Mouse (Mus musculus) stomach, embryonic 16.5 days (tissue): ENCODE results near the gene Rrp8. TPM values are rescaled to one million over a fixed set of nuclear protein-coding genes. Genes with fewer than 3 reads are reported as not detected.

Experiments
- ATAC-seq: fragments of 200-750 bp; cut with Nextera tagmentation; 2 replicates; pipeline ENCODE4 v1.8.0; 2017; ENCODE audit warnings: moderate number of reproducible peaks, moderate TSS enrichment; ENCODE audit not compliant: insufficient read depth, low FRiP score
- H3K27ac ChIP-seq: fragments of 300-500 bp; sonication (generic); 2 replicates; pipeline ENCODE4 v1.5.1; 2014; ENCODE audit warnings: low read length
- H3K27me3 ChIP-seq: fragments of 300-500 bp; sonication (generic); 2 replicates; pipeline ENCODE4 v1.6.1; 2014; ENCODE audit warnings: low read length, control low read depth, mixed read lengths; ENCODE audit not compliant: control insufficient read depth, insufficient read depth
- H3K36me3 ChIP-seq: fragments of 300-500 bp; sonication (generic); 2 replicates; pipeline ENCODE4 v1.6.1; 2014; ENCODE audit warnings: low read length; ENCODE audit not compliant: control insufficient read depth, insufficient read depth
- H3K4me1 ChIP-seq: fragments of 300-500 bp; sonication (generic); 2 replicates; pipeline ENCODE4 v1.6.1; 2014; ENCODE audit warnings: low read length, control low read depth, mixed read lengths; ENCODE audit not compliant: control insufficient read depth, insufficient read depth
- H3K4me2 ChIP-seq: fragments of 300-500 bp; sonication (generic); 2 replicates; pipeline ENCODE4 v1.6.1; 2014; ENCODE audit warnings: low read depth, low read length, mixed read lengths
- H3K4me3 ChIP-seq: fragments of 300-500 bp; sonication (generic); replicated peaks from 2 replicates; pipeline ENCODE4 v1.5.1; 2014; ENCODE audit warnings: mild to moderate bottlenecking, low read length
- H3K9ac ChIP-seq: fragments of 300-500 bp; sonication (generic); 2 replicates; pipeline ENCODE4 v1.6.1; 2014; ENCODE audit warnings: low read length
- H3K9me3 ChIP-seq: fragments of 300-500 bp; sonication (generic); replicated peaks from 2 replicates; pipeline ENCODE4 v1.6.1; 2016; ENCODE audit warnings: low read length, control low read depth; ENCODE audit not compliant: control insufficient read depth
- WGBS: fragments of 180-500 bp; shearing (Covaris S2); extraction: QIAGEN DNeasy Blood & Tissue Kit; methylation state at CpG from one replicate; pipeline ENCODE4 v1.1.7; 2014; 5-methylcytosine and 5-hydroxymethylcytosine counted together
- polyA plus RNA-seq: library from polyadenylated mRNA; unstranded; fragments of >200 nt; fragmentation: Nextera tagmentation; extraction: Ambion mirVana; gene quantifications from 2 replicates; pipeline ENCODE4 v1.2.1, GENCODE M21; 2015

The Rrp8 gene
- 33.4 and 35.7 TPM in 2 replicates for polyA plus RNA-seq

GRCm38 (mm10) chr7:105736911-105737521 is at the start of gene Rrp8:
Gene Rrp8 (minus strand): TSS chr7:105737385.
- H3K9me3 ChIP-seq: no peaks in the 10 kb centered on the region
- H3K27ac ChIP-seq: peak within 1 kb of the TSS; percentile 97
- H3K4me3 ChIP-seq: peak within 1 kb of the TSS; percentile 93
- H3K4me1 ChIP-seq: peaks cover 24% of the 10 kb centered on the region
- peaks cover 33% of the 10 kb centered on the region for H3K36me3 ChIP-seq
- ATAC-seq: peak; percentile 0; the same call in 1 of the 2 replicates
- no peaks in the 10 kb centered on the region for H3K27me3 ChIP-seq
- peak within 1 kb of the TSS; percentile 73 for H3K4me2 ChIP-seq
- peak within 1 kb of the TSS; percentile 95 for H3K9ac ChIP-seq
- under 1% methylated on average over 30 of the region's 30 CpGs for WGBS

- Histone ChIP-seq H3K4me1 (peaks cover 23% of the 10 kb centered on the region), H3K4me2 (peak overlapping the region; percentile 70), H3K9ac (peak overlapping the region; percentile 91), H3K27me3 (peaks cover 4% of the 10 kb centered on the region; the same call in 1 of the 2 replicates), H3K36me3 (no peaks in the 10 kb centered on the region), H3K4me3 (peak overlapping the region; percentile 74), H3K9me3 (no peaks in the 10 kb centered on the region), H3K27ac (peak overlapping the region; percentile 74)
- WGBS: 10% methylated on average over 18 of the region's 20 CpGs
- peak; percentile 63 for ATAC-seq
Observed at GRCm38 (mm10) chr7:105786506-105787284, 49.5 kb upstream of the Rrp8 start.

GRCm38 (mm10) chr7:105784556-105784955 is 47.4 kb upstream of the Rrp8 start:
- H3K4me2 ChIP-seq: peak overlapping the region; percentile 16; the same call in 1 of the 2 replicates
- no peak overlapping the region for H3K9ac ChIP-seq
- no peaks in the 10 kb centered on the region for H3K36me3 ChIP-seq
- H3K4me3 ChIP-seq: no peak overlapping the region
- no peaks in the 10 kb centered on the region for H3K9me3 ChIP-seq
- no peak overlapping the region for H3K27ac ChIP-seq
- ATAC-seq: no peak
- peaks cover 23% of the 10 kb centered on the region for H3K4me1 ChIP-seq
- peaks cover 4% of the 10 kb centered on the region; the same call in 1 of the 2 replicates for H3K27me3 ChIP-seq
- 22% methylated on average over 4 of the region's 4 CpGs for WGBS

- ATAC-seq: no peak
- Histone ChIP-seq H3K4me2 (no peak overlapping the region), H3K27ac (no peak overlapping the region), H3K4me3 (no peak overlapping the region), H3K27me3 (0 out of 2 replicates have a peak, but pooled peaks cover under 1% of the 10 kb centered on the region), H3K36me3 (no peaks in the 10 kb centered on the region), H3K4me1 (peaks cover 30% of the 10 kb centered on the region), H3K9me3 (no peaks in the 10 kb centered on the region), H3K9ac (no peak overlapping the region; the same call in 1 of the 2 replicates)
- 43% methylated on average over 4 of the region's 4 CpGs for WGBS
Observed at GRCm38 (mm10) chr7:105783861-105784260, 46.7 kb upstream of the Rrp8 start.

- Histone ChIP-seq H3K4me1 (peaks cover 36% of the 10 kb centered on the region), H3K9me3 (no peaks in the 10 kb centered on the region), H3K27ac (peak overlapping the region; percentile 97), H3K4me3 (peak overlapping the region; percentile 30), H3K27me3 (no peaks in the 10 kb centered on the region), H3K9ac (peak overlapping the region; percentile 64), H3K4me2 (peak overlapping the region; percentile 50), H3K36me3 (no peaks in the 10 kb centered on the region)
- ATAC-seq: peak; percentile 83
- WGBS: 20% methylated on average over 4 of the region's 4 CpGs
Observed at GRCm38 (mm10) chr7:105778553-105779265, 41.5 kb upstream of the Rrp8 start.

GRCm38 (mm10) chr7:105777797-105778552 is 40.8 kb upstream of the Rrp8 start:
- ATAC-seq: peak; percentile 86
- H3K4me3 ChIP-seq: peak overlapping the region; percentile 30
- no peaks in the 10 kb centered on the region for H3K27me3 ChIP-seq
- WGBS: 29% methylated on average over 13 of the region's 13 CpGs
- H3K4me1 ChIP-seq: peaks cover 36% of the 10 kb centered on the region
- H3K27ac ChIP-seq: peak overlapping the region; percentile 97
- H3K9ac ChIP-seq: peak overlapping the region; percentile 64
- H3K9me3 ChIP-seq: no peaks in the 10 kb centered on the region
- H3K36me3 ChIP-seq: no peaks in the 10 kb centered on the region
- H3K4me2 ChIP-seq: peak overlapping the region; percentile 50

GRCm38 (mm10) chr7:105777316-105777715 is 40.1 kb upstream of the Rrp8 start:
- H3K9ac ChIP-seq: no peak overlapping the region; the same call in 1 of the 2 replicates
- no peaks in the 10 kb centered on the region for H3K9me3 ChIP-seq
- 87% methylated on average over 1 of the region's 1 CpGs for WGBS
- no peak overlapping the region for H3K4me3 ChIP-seq
- H3K4me1 ChIP-seq: peaks cover 36% of the 10 kb centered on the region
- ATAC-seq: no peak
- H3K27ac ChIP-seq: peak overlapping the region; percentile 97
- peak overlapping the region; percentile 50 for H3K4me2 ChIP-seq
- H3K27me3 ChIP-seq: no peaks in the 10 kb centered on the region
- H3K36me3 ChIP-seq: no peaks in the 10 kb centered on the region

GRCm38 (mm10) chr7:105776026-105776425 is 38.8 kb upstream of the Rrp8 start:
- Histone ChIP-seq H3K36me3 (0 out of 2 replicates have a peak, but pooled peaks cover 8% of the 10 kb centered on the region), H3K9me3 (no peaks in the 10 kb centered on the region), H3K9ac (no peak overlapping the region), H3K4me2 (no peak overlapping the region), H3K27me3 (no peaks in the 10 kb centered on the region), H3K4me1 (peaks cover 39% of the 10 kb centered on the region), H3K4me3 (no peak overlapping the region), H3K27ac (no peak overlapping the region)
- 75% methylated on average over 2 of the region's 2 CpGs for WGBS
- ATAC-seq: no peak
